Mouse (Mus musculus) kidney, postnatal 0 days (tissue): Measurements from ENCODE around the gene Gabbr1. TPM values are rescaled to one million over a fixed set of nuclear protein-coding genes. Genes with fewer than 3 reads are reported as not detected.

Experiments
- ATAC-seq: fragments of 200-750 bp; cut with Nextera tagmentation; replicated peaks from 2 replicates; pipeline ENCODE4 v1.8.0; 2017; ENCODE audit warnings: low read depth, moderate number of reproducible peaks, moderate TSS enrichment, moderate library complexity; ENCODE audit not compliant: low FRiP score
- DNase-seq: peaks from one replicate; pipeline ENCODE4 v3.0.0-alpha.2; 2016; ENCODE audit warnings: low spot score
- H3K27ac ChIP-seq: fragments of 300-500 bp; sonication (generic); 2 replicates; pipeline ENCODE4 v1.5.1; 2014; ENCODE audit warnings: mild to moderate bottlenecking
- H3K27me3 ChIP-seq: fragments of 300-500 bp; sonication (generic); 2 replicates; pipeline ENCODE4 v1.6.1; 2014; ENCODE audit warnings: low read length, mixed read lengths; ENCODE audit not compliant: insufficient read depth
- H3K36me3 ChIP-seq: fragments of 300-500 bp; sonication (generic); 2 replicates; pipeline ENCODE4 v1.6.1; 2014; ENCODE audit warnings: low read length, mixed read lengths; ENCODE audit not compliant: insufficient read depth
- H3K4me1 ChIP-seq: fragments of 300-500 bp; sonication (generic); replicated peaks from 2 replicates; pipeline ENCODE4 v1.6.1; 2014; ENCODE audit warnings: antibody characterized with exemption, low read length, mixed read lengths; ENCODE audit not compliant: insufficient read depth
- H3K4me2 ChIP-seq: fragments of 300-500 bp; sonication (generic); 2 replicates; pipeline ENCODE4 v1.6.1; 2014; ENCODE audit warnings: mild to moderate bottlenecking, low read length, moderate library complexity, mixed read lengths
- H3K4me3 ChIP-seq: fragments of 300-500 bp; sonication (generic); replicated peaks from 2 replicates; pipeline ENCODE4 v1.5.1; 2014; ENCODE audit warnings: low read depth, low read length
- H3K9ac ChIP-seq: fragments of 300-500 bp; sonication (generic); 2 replicates; pipeline ENCODE4 v1.6.1; 2014; ENCODE audit warnings: low read depth, low read length
- H3K9me3 ChIP-seq: fragments of 300-500 bp; sonication (generic); replicated peaks from 2 replicates; pipeline ENCODE4 v1.6.1; 2016; ENCODE audit warnings: low read length, inconsistent platforms, mixed read lengths
- CTCF ChIP-seq: IDR thresholded peaks from 2 replicates; pipeline ENCODE4 v1.5.1; 2016; ENCODE audit warnings: antibody characterized with exemption, low read depth, mild to moderate bottlenecking, moderate library complexity
- WGBS: fragments of 180-500 bp; shearing (Covaris S2); extraction: QIAGEN DNeasy Blood & Tissue Kit; methylation state at CpG from one replicate; pipeline ENCODE4 v1.1.7; 2014; 5-methylcytosine and 5-hydroxymethylcytosine counted together
- polyA plus RNA-seq: library from polyadenylated mRNA; unstranded; fragments of >200 nt; fragmentation: Nextera tagmentation; extraction: Ambion mirVana; gene quantifications from 2 replicates; pipeline ENCODE4 v1.2.1, GENCODE M21; 2015

The Gabbr1 gene
- polyA plus RNA-seq, 1 experiment from 2014 or later: 6.1 TPM

DNA sequence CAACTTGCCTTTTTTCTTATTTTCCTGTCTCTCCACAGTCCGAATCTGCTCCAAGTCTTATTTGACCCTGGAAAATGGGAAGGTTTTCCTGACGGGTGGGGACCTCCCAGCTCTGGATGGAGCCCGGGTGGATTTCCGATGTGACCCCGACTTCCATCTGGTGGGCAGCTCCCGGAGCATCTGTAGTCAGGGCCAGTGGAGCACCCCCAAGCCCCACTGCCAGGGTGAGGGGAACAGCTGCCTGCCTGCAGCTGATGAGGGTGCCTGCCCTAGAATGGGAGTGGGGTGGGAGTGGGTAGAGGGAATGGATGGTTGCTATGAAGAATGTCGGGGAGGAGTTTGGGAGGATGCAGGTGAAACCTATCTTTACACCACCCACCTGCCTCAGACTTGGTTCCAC is 2.6 kb downstream of the Gabbr1 start:
- H3K4me2 ChIP-seq: no peak overlapping the region
- whole genome bisulfite sequencing: 69% methylated on average over 7 of the region's 7 CpGs
- H3K27me3 ChIP-seq: no peaks in the 10 kb centered on the region
- H3K9me3 ChIP-seq: no peaks in the 10 kb centered on the region
- peaks cover 15% of the 10 kb centered on the region; the same call in 1 of the 2 replicates for H3K4me1 ChIP-seq
- no peak for DNase-seq
- no peak overlapping the region for H3K9ac ChIP-seq
- TF ChIP-seq CTCF: no peak
- H3K27ac ChIP-seq: no peak overlapping the region
- ATAC-seq: no peak
- no peak overlapping the region for H3K4me3 ChIP-seq
- H3K36me3 ChIP-seq: no peaks in the 10 kb centered on the region

DNA sequence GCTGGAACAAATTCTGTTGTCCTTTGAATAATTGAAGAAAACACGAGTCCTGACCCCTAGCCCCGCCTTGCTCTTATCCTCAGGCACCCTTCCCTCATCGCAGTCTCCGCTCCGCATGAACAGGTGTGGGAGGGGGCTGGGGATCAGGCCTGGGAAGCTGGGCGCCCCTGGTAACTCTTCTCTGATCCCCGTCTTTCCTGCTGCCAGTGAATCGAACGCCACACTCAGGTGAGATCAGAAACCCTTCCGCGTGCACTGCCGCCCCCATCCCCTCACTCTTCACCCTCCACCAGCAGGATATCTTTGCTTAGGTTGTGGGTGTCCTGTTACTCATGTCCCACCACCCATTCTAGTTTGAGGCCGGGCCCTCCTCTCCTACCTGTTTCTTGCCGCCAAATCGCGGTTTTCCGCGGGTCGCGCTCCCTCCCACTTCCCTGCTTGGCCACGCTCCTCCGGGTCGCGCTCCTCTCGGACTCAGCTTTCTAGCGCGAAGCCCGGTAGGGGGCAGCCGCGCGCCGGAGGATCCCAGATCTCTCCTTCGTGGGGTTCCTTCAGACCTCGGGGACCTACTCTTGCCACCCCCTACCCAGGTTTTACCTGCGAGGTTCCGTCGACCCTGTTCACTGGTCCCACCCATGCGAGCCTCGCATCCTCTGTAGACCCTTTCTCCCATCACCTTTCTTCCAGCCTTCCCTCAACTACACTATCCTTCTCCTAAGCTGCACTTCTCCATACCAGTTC is 4.0 kb downstream of the Gabbr1 start:
- 7% methylated on average over 39 of the region's 39 CpGs for WGBS
- H3K9me3 ChIP-seq: no peaks in the 10 kb centered on the region
- H3K4me1 ChIP-seq: peaks cover 15% of the 10 kb centered on the region; the same call in 1 of the 2 replicates
- H3K4me2 ChIP-seq: peak overlapping the region; percentile 88
- ATAC-seq: peak; percentile 22
- peak; percentile 67 for TF ChIP-seq CTCF
- H3K27ac ChIP-seq: no peak overlapping the region
- peak overlapping the region; percentile 49; the same call in 1 of the 2 replicates for H3K9ac ChIP-seq
- peak; percentile 59 for DNase-seq
- H3K36me3 ChIP-seq: 0 out of 2 replicates have a peak, but pooled peaks cover 6% of the 10 kb centered on the region
- peak overlapping the region; percentile 51 for H3K4me3 ChIP-seq
- H3K27me3 ChIP-seq: no peaks in the 10 kb centered on the region

- H3K9me3 ChIP-seq: no peaks in the 10 kb centered on the region
- H3K36me3 ChIP-seq: 0 out of 2 replicates have a peak, but pooled peaks cover 7% of the 10 kb centered on the region
- peak overlapping the region; percentile 49 for H3K9ac ChIP-seq
- H3K4me1 ChIP-seq: peaks cover 12% of the 10 kb centered on the region; the same call in 1 of the 2 replicates
- 2% methylated on average over 21 of the region's 22 CpGs for WGBS
- DNase-seq (peak; percentile 83), ATAC-seq (peak; percentile 37)
- H3K27me3 ChIP-seq: no peaks in the 10 kb centered on the region
- peak overlapping the region; percentile 51 for H3K4me3 ChIP-seq
- no peak overlapping the region for H3K27ac ChIP-seq
- no peak for TF ChIP-seq CTCF
- peak overlapping the region; percentile 88 for H3K4me2 ChIP-seq
These were observed 4.6 kb downstream of the Gabbr1 start for GRCm38 (mm10) chr17:37050399-37050798.

- peak overlapping the region; percentile 49 for H3K9ac ChIP-seq
- no peaks in the 10 kb centered on the region for H3K27me3 ChIP-seq
- peaks cover 9% of the 10 kb centered on the region; the same call in 1 of the 2 replicates for H3K4me1 ChIP-seq
- no peak for ATAC-seq
- peak overlapping the region; percentile 88 for H3K4me2 ChIP-seq
- TF ChIP-seq CTCF: no peak
- peak overlapping the region; percentile 51 for H3K4me3 ChIP-seq
- 0 out of 2 replicates have a peak, but pooled peaks cover 12% of the 10 kb centered on the region for H3K36me3 ChIP-seq
- no peaks in the 10 kb centered on the region for H3K9me3 ChIP-seq
- WGBS: 6% methylated on average over 27 of the region's 27 CpGs
- H3K27ac ChIP-seq: no peak overlapping the region
- no peak for DNase-seq
These were observed 5.1 kb downstream of the Gabbr1 start for GRCm38 (mm10) chr17:37050876-37051275.

- H3K4me2 ChIP-seq: no peak overlapping the region
- H3K27me3 ChIP-seq: no peaks in the 10 kb centered on the region
- DNase-seq (no peak), ATAC-seq (no peak)
- no peak overlapping the region for H3K27ac ChIP-seq
- TF ChIP-seq CTCF: no peak
- WGBS: 63% methylated on average over 4 of the region's 4 CpGs
- H3K4me3 ChIP-seq: no peak overlapping the region
- peaks cover 9% of the 10 kb centered on the region; the same call in 1 of the 2 replicates for H3K4me1 ChIP-seq
- no peaks in the 10 kb centered on the region for H3K9me3 ChIP-seq
- no peak overlapping the region for H3K9ac ChIP-seq
- 0 out of 2 replicates have a peak, but pooled peaks cover 20% of the 10 kb centered on the region for H3K36me3 ChIP-seq
These were observed 6.0 kb downstream of the Gabbr1 start for GRCm38 (mm10) chr17:37051745-37052144.

- Histone ChIP-seq H3K36me3 (peaks cover 46% of the 10 kb centered on the region), H3K4me3 (no peak overlapping the region), H3K4me2 (no peak overlapping the region), H3K9me3 (no peaks in the 10 kb centered on the region), H3K27ac (no peak overlapping the region), H3K4me1 (no peaks in the 10 kb centered on the region), H3K9ac (no peak overlapping the region), H3K27me3 (no peaks in the 10 kb centered on the region)
- 85% methylated on average over 6 of the region's 6 CpGs for WGBS
- no peak for ATAC-seq
- DNase-seq: no peak
- no peak for TF ChIP-seq CTCF
These were observed 11.2 kb downstream of the Gabbr1 start for GRCm38 (mm10) chr17:37056957-37057356.
